Mouse (Mus musculus): ENCODE measurements around the gene Bcas3. TPM values are rescaled to one million over a fixed set of nuclear protein-coding genes. Genes with fewer than 3 reads are reported as not detected.
A peak's percentile ranks its signal among the peaks of the same experiment; 100 is the strongest.

Bcas3 gene
- polyA plus RNA-seq, 1 experiment from 2014 or later: 31.2 TPM

DNA sequence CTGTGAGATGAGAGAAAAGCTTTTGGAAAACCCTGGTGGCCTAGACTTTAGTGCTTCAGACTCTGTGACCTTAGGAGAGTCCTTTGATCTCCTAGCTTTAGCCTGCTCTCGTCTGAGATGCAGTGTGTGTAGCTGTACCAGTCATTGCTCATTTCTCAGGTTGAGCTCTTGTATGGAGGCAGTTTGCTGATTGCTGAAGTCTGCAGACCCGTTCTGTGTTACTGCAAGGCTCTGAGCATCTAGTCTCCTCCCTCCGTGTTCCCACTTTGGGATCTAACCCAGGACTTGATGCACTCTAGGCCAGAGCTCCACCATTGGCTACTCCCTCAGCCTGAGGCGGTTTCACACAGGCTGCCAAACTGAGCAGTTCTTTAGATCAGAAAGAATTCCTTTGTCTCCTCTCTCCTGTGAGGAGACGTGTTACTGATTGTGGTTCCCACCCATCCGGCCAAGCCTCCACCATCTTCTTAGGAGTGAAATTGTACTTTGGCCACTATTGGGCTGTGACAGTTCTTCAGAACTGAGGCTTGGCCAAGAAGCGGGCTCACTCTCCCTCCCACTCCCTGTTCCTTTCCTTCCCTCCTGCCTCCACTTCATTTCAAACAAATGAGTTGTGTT lies 413.2 kb downstream of the Bcas3 start:
- Histone ChIP-seq H3K4me1 (ENCODE audit: control insufficient read depth, insufficient read depth, low read length) (no peaks in the 10 kb centered on the region), H3K4me2 (ENCODE audit: low read depth, low read length) (no peak overlapping the region), H3K9ac (replicated peaks; ENCODE audit: low read length) (no peak overlapping the region), H3K36me3 (replicated peaks; ENCODE audit: control insufficient read depth, insufficient read depth, low read depth, low read length) (no peaks in the 10 kb centered on the region), H3K27ac (replicated peaks; ENCODE audit: low read depth, low read length) (no peak overlapping the region), H3K9me3 (replicated peaks; ENCODE audit: control insufficient read depth, low read length) (no peaks in the 10 kb centered on the region), H3K27me3 (ENCODE audit: control insufficient read depth, insufficient read depth, low read length) (0 out of 2 replicates have a peak, but pooled peaks cover 2% of the 10 kb centered on the region), H3K4me3 (ENCODE audit: low read depth, low read length) (no peak overlapping the region)
- DNase-seq (ENCODE audit: low spot score): peak; percentile 48
- 20% methylated on average over 7 of the region's 7 CpGs for WGBS
- no peak for ATAC-seq (replicated peaks; ENCODE audit: insufficient number of reproducible peaks, low FRiP score, low TSS enrichment, low read depth)

DNA sequence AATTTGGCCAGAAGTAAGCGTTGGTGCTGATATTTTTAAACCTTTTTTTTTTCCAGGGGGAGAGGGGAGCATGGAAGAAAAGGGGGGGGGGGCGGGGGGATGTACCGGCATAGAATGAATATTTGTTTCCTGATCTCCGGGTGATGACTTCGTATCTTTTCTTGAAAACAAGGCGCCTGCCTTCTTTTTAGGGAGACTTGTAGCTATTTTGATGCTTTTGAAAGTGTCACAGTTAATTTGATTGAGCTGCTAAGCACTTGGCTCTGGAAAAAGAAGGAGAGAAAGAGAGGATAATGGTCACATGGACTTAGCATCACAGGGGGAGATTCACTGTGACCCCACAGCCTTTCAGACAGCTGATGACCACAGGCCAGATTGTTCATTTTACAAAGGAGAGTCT lies 413.8 kb downstream of the Bcas3 start:
- DNase-seq (ENCODE audit: low spot score): no peak
- Histone ChIP-seq H3K27me3 (ENCODE audit: control insufficient read depth, insufficient read depth, low read length) (0 out of 2 replicates have a peak, but pooled peaks cover 2% of the 10 kb centered on the region), H3K4me1 (ENCODE audit: control insufficient read depth, insufficient read depth, low read length) (no peaks in the 10 kb centered on the region), H3K36me3 (replicated peaks; ENCODE audit: control insufficient read depth, insufficient read depth, low read depth, low read length) (no peaks in the 10 kb centered on the region), H3K4me3 (ENCODE audit: low read depth, low read length) (no peak overlapping the region), H3K9me3 (replicated peaks; ENCODE audit: control insufficient read depth, low read length) (no peaks in the 10 kb centered on the region), H3K27ac (replicated peaks; ENCODE audit: low read depth, low read length) (no peak overlapping the region), H3K9ac (replicated peaks; ENCODE audit: low read length) (no peak overlapping the region), H3K4me2 (ENCODE audit: low read depth, low read length) (no peak overlapping the region)
- 43% methylated on average over 6 of the region's 6 CpGs for whole genome bisulfite sequencing
- ATAC-seq (replicated peaks; ENCODE audit: insufficient number of reproducible peaks, low FRiP score, low TSS enrichment, low read depth): no peak

DNA sequence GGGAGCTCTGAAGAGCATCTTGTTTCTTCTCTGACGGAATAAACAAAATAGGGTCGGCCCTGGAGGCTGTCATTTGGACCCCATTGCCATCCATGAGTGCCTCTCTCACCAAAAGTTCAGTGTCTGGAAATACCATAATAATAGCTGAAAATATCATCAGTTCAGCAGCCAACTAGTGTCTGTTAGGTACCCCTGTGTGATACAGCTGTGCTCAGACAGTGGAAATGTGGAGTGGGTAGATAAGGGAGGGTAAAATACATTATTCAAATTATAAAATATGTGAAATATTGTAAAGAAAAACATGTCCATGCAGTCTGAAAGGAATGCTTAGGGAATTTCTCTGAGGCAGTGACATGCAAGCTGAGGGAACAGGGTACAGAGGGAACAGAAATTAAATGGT lies 416.8 kb downstream of the Bcas3 start:
- H3K9ac ChIP-seq (replicated peaks; ENCODE audit: low read length): no peak overlapping the region
- H3K4me3 ChIP-seq (ENCODE audit: low read depth, low read length): no peak overlapping the region
- no peak for ATAC-seq (replicated peaks; ENCODE audit: insufficient number of reproducible peaks, low FRiP score, low TSS enrichment, low read depth)
- 0 out of 2 replicates have a peak, but pooled peaks cover 2% of the 10 kb centered on the region for H3K27me3 ChIP-seq (ENCODE audit: control insufficient read depth, insufficient read depth, low read length)
- no peak overlapping the region for H3K27ac ChIP-seq (replicated peaks; ENCODE audit: low read depth, low read length)
- no peak overlapping the region for H3K4me2 ChIP-seq (ENCODE audit: low read depth, low read length)
- WGBS: 89% methylated on average over 2 of the region's 2 CpGs
- H3K9me3 ChIP-seq (replicated peaks; ENCODE audit: control insufficient read depth, low read length): no peaks in the 10 kb centered on the region
- DNase-seq (ENCODE audit: low spot score): no peak
- H3K36me3 ChIP-seq (replicated peaks; ENCODE audit: control insufficient read depth, insufficient read depth, low read depth, low read length): no peaks in the 10 kb centered on the region
- H3K4me1 ChIP-seq (ENCODE audit: control insufficient read depth, insufficient read depth, low read length): no peaks in the 10 kb centered on the region

DNA sequence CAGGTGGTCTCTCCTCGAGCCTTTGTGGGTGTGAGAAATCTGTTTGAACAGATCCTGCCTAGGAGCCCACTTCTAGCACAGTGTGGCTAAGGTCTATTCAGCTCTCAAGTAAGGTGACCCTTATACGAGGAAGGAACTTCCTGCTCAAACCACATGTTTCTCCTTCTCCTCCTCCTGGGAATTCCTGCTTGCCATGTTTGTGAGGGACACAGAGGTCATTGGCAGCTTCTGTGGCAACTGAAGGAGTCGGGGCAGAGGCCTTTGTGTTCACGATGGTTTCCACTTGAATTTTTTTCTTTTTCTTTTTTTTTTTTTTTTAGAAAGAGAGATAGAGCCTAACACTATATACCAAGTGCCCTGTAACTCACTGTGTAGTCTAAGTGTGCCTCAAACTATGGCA lies 420.4 kb downstream of the Bcas3 start:
- Histone ChIP-seq H3K27me3 (ENCODE audit: control insufficient read depth, insufficient read depth, low read length) (no peaks in the 10 kb centered on the region), H3K27ac (replicated peaks; ENCODE audit: low read depth, low read length) (no peak overlapping the region), H3K4me3 (ENCODE audit: low read depth, low read length) (no peak overlapping the region), H3K4me2 (ENCODE audit: low read depth, low read length) (no peak overlapping the region), H3K9me3 (replicated peaks; ENCODE audit: control insufficient read depth, low read length) (no peaks in the 10 kb centered on the region), H3K36me3 (replicated peaks; ENCODE audit: control insufficient read depth, insufficient read depth, low read depth, low read length) (no peaks in the 10 kb centered on the region), H3K4me1 (ENCODE audit: control insufficient read depth, insufficient read depth, low read length) (peaks cover 4% of the 10 kb centered on the region; the same call in 1 of the 2 replicates), H3K9ac (replicated peaks; ENCODE audit: low read length) (no peak overlapping the region)
- 37% methylated on average over 4 of the region's 4 CpGs for WGBS
- ATAC-seq (replicated peaks; ENCODE audit: insufficient number of reproducible peaks, low FRiP score, low TSS enrichment, low read depth) (no peak), DNase-seq (ENCODE audit: low spot score) (no peak)

DNA sequence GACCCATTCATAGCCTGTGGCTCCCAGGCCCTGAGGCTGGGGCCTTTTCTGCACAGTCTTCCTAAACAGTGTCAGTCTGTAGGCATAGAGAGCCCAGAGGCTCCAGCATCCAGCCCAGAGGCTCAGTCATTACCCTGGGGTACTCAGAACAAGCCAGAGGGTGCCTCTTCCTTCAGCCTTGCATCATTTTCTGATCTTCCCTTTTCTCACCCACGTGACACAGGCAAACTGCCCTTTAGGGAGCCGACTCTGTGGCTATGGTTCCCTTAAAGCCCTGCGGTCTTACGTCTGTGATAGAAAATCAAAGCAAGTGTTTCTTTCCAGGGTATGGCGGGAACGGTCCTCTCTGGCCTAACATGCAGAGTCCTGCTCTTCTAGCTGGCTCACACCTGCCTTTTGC lies 421.7 kb downstream of the Bcas3 start:
- Histone ChIP-seq H3K36me3 (replicated peaks; ENCODE audit: control insufficient read depth, insufficient read depth, low read depth, low read length) (no peaks in the 10 kb centered on the region), H3K9me3 (replicated peaks; ENCODE audit: control insufficient read depth, low read length) (no peaks in the 10 kb centered on the region), H3K27me3 (ENCODE audit: control insufficient read depth, insufficient read depth, low read length) (no peaks in the 10 kb centered on the region), H3K9ac (replicated peaks; ENCODE audit: low read length) (no peak overlapping the region), H3K4me3 (ENCODE audit: low read depth, low read length) (no peak overlapping the region), H3K4me1 (ENCODE audit: control insufficient read depth, insufficient read depth, low read length) (peaks cover 4% of the 10 kb centered on the region; the same call in 1 of the 2 replicates), H3K4me2 (ENCODE audit: low read depth, low read length) (no peak overlapping the region), H3K27ac (replicated peaks; ENCODE audit: low read depth, low read length) (no peak overlapping the region)
- ATAC-seq (replicated peaks; ENCODE audit: insufficient number of reproducible peaks, low FRiP score, low TSS enrichment, low read depth): no peak
- 69% methylated on average over 6 of the region's 6 CpGs for WGBS
- no peak for DNase-seq (ENCODE audit: low spot score)

DNA sequence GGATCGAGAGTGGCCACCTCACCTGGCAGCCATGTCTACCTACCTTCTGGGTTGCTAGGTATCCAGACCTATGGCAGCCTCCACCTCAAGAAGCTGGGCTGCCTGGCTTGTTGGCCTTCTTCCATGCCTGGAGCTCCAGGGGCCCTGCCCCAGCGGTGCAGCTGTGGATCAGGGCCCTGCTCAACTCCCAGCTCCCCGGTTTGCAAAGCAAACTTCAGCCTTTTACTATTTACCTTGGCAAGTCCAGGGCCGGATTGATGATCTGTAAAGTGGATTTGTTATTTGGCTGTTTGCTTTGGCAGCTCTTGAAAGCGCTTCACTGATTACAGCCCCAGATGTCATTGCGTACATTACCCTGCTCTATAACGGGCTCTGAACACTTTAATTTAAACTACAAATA lies 422.5 kb downstream of the Bcas3 start:
- H3K9me3 ChIP-seq (replicated peaks; ENCODE audit: control insufficient read depth, low read length): no peaks in the 10 kb centered on the region
- peaks cover 4% of the 10 kb centered on the region; the same call in 1 of the 2 replicates for H3K4me1 ChIP-seq (ENCODE audit: control insufficient read depth, insufficient read depth, low read length)
- no peak overlapping the region for H3K4me2 ChIP-seq (ENCODE audit: low read depth, low read length)
- H3K27ac ChIP-seq (replicated peaks; ENCODE audit: low read depth, low read length): no peak overlapping the region
- H3K4me3 ChIP-seq (ENCODE audit: low read depth, low read length): no peak overlapping the region
- ATAC-seq (replicated peaks; ENCODE audit: insufficient number of reproducible peaks, low FRiP score, low TSS enrichment, low read depth) (no peak), DNase-seq (ENCODE audit: low spot score) (no peak)
- no peak overlapping the region for H3K9ac ChIP-seq (replicated peaks; ENCODE audit: low read length)
- 58% methylated on average over 7 of the region's 7 CpGs for WGBS
- no peaks in the 10 kb centered on the region for H3K27me3 ChIP-seq (ENCODE audit: control insufficient read depth, insufficient read depth, low read length)
- H3K36me3 ChIP-seq (replicated peaks; ENCODE audit: control insufficient read depth, insufficient read depth, low read depth, low read length): no peaks in the 10 kb centered on the region

DNA sequence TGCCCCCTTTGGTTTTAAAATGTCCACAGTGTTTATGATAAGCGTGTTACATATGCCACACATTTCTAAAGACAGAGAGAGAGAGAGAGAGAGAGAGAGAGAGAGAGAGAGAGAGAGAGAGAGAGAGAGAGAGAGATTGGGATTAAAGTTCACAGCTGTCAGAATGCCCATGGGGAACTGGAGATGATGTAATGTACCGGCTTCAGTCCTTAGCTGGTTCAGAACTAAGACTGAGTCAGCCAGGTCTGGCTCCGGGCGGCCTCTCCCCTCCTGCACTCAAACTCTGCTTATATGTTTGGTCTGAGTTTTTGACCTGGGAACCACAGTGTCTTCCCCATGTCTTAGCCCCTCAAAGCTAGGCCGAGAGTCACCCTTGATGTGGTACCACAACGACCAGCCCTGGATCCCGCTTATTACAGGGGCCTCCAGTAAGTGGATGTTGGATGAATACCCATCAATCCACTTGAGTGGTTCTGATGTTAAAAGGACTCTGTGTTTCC lies 423.9 kb downstream of the Bcas3 start:
- ATAC-seq (replicated peaks; ENCODE audit: insufficient number of reproducible peaks, low FRiP score, low TSS enrichment, low read depth): no peak

DNA sequence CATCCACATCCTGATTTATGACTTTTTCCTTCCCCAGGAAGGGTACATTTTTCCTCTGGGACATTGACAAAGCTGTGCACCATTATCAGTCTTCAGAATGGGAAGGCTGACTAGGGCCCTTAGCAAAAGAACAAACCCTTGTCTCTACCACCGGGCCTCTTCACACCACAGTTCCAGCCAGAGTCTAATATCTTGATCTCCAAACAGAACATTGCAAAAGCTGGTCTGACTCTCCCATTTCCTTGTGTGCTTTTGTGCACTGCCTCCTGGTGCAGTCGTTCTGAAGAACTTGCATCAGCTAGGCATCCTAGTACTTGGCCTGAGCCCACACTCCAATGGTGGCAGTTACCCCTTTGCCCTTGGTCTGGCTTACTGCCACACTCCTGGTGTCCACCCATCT lies 425.0 kb downstream of the Bcas3 start:
- Histone ChIP-seq H3K36me3 (replicated peaks; ENCODE audit: control insufficient read depth, insufficient read depth, low read depth, low read length) (no peaks in the 10 kb centered on the region), H3K27me3 (ENCODE audit: control insufficient read depth, insufficient read depth, low read length) (no peaks in the 10 kb centered on the region), H3K27ac (replicated peaks; ENCODE audit: low read depth, low read length) (no peak overlapping the region), H3K9me3 (replicated peaks; ENCODE audit: control insufficient read depth, low read length) (no peaks in the 10 kb centered on the region), H3K4me1 (ENCODE audit: control insufficient read depth, insufficient read depth, low read length) (peaks cover 4% of the 10 kb centered on the region; the same call in 1 of the 2 replicates), H3K4me3 (ENCODE audit: low read depth, low read length) (no peak overlapping the region), H3K9ac (replicated peaks; ENCODE audit: low read length) (no peak overlapping the region), H3K4me2 (ENCODE audit: low read depth, low read length) (no peak overlapping the region)
- WGBS: 94% methylated on average over 2 of the region's 2 CpGs
- no peak for DNase-seq (ENCODE audit: low spot score)
- ATAC-seq (replicated peaks; ENCODE audit: insufficient number of reproducible peaks, low FRiP score, low TSS enrichment, low read depth): no peak

More for the DNA sequence above, 423.9 kb downstream of the Bcas3 start:
- no peak overlapping the region for H3K9ac ChIP-seq (replicated peaks; ENCODE audit: low read length)
- H3K27me3 ChIP-seq (ENCODE audit: control insufficient read depth, insufficient read depth, low read length): no peaks in the 10 kb centered on the region
- no peaks in the 10 kb centered on the region for H3K9me3 ChIP-seq (replicated peaks; ENCODE audit: control insufficient read depth, low read length)
- peaks cover 4% of the 10 kb centered on the region; the same call in 1 of the 2 replicates for H3K4me1 ChIP-seq (ENCODE audit: control insufficient read depth, insufficient read depth, low read length)
- no peaks in the 10 kb centered on the region for H3K36me3 ChIP-seq (replicated peaks; ENCODE audit: control insufficient read depth, insufficient read depth, low read depth, low read length)
- no peak overlapping the region for H3K27ac ChIP-seq (replicated peaks; ENCODE audit: low read depth, low read length)
- 54% methylated on average over 7 of the region's 7 CpGs for WGBS
- no peak for DNase-seq (ENCODE audit: low spot score)
- H3K4me3 ChIP-seq (ENCODE audit: low read depth, low read length): no peak overlapping the region
- no peak overlapping the region for H3K4me2 ChIP-seq (ENCODE audit: low read depth, low read length)
